Mouse (Mus musculus) heart, embryonic 16.5 days (tissue): ENCODE data around the gene Dctn3. TPM values are rescaled to one million over a fixed set of nuclear protein-coding genes. Genes with fewer than 3 reads are reported as not detected.
"Not testable (repeated sequence)": the region's sequence is repeated elsewhere in the genome, so short reads cannot be mapped to it uniquely, and the experiment has no call there.

Experiments
- ATAC-seq: fragments of 200-750 bp; cut with Nextera tagmentation; replicated peaks from 2 replicates; pipeline ENCODE4 v1.8.0; 2017; ENCODE audit warnings: moderate number of reproducible peaks; ENCODE audit not compliant: insufficient read depth, low FRiP score; ENCODE audit errors: extremely low read depth
- H3K27ac ChIP-seq: fragments of 300-500 bp; sonication (generic); 2 replicates; pipeline ENCODE4 v1.5.1; 2014; ENCODE audit warnings: mild to moderate bottlenecking, low read length, control low read depth, moderate library complexity
- H3K27me3 ChIP-seq: fragments of 300-500 bp; sonication (generic); 2 replicates; pipeline ENCODE4 v1.6.1; 2014; ENCODE audit warnings: low read length, mixed read lengths; ENCODE audit not compliant: control insufficient read depth, insufficient read depth
- H3K36me3 ChIP-seq: fragments of 300-500 bp; sonication (generic); 2 replicates; pipeline ENCODE4 v1.6.1; 2014; ENCODE audit not compliant: control insufficient read depth, insufficient read depth
- H3K4me1 ChIP-seq: fragments of 300-500 bp; sonication (generic); 2 replicates; pipeline ENCODE4 v1.6.1; 2014; ENCODE audit warnings: low read length, mixed read lengths; ENCODE audit not compliant: control insufficient read depth, insufficient read depth
- H3K4me2 ChIP-seq: fragments of 300-500 bp; sonication (generic); 2 replicates; pipeline ENCODE4 v1.6.1; 2014; ENCODE audit warnings: low read depth, mild to moderate bottlenecking, control low read depth, low read length
- H3K4me3 ChIP-seq: fragments of 300-500 bp; sonication (generic); 2 replicates; pipeline ENCODE4 v1.5.1; 2014; ENCODE audit warnings: mild to moderate bottlenecking, control low read depth, low read length
- H3K9ac ChIP-seq: fragments of 300-500 bp; sonication (generic); 2 replicates; pipeline ENCODE4 v1.6.1; 2014; ENCODE audit warnings: low read length, control low read depth
- H3K9me3 ChIP-seq: fragments of 300-500 bp; sonication (generic); replicated peaks from 2 replicates; pipeline ENCODE4 v1.6.1; 2016; ENCODE audit warnings: low read length; ENCODE audit not compliant: control insufficient read depth
- WGBS: fragments of 180-500 bp; shearing (Covaris S2); extraction: QIAGEN DNeasy Blood & Tissue Kit; methylation state at CpG from one replicate; pipeline ENCODE4 v1.1.7; 2014; 5-methylcytosine and 5-hydroxymethylcytosine counted together
- polyA plus RNA-seq: library from polyadenylated mRNA; unstranded; fragments of >200 nt; fragmentation: Nextera tagmentation; extraction: Ambion mirVana; gene quantifications from 2 replicates; pipeline ENCODE4 v1.2.1, GENCODE M21; 2015

The Dctn3 gene
- polyA plus RNA-seq, 1 experiment from 2014 or later, result 141 TPM

- not testable (repeated sequence) for H3K4me1 ChIP-seq, H3K9me3 ChIP-seq, H3K27ac ChIP-seq, H3K36me3 ChIP-seq, H3K4me3 ChIP-seq, H3K27me3 ChIP-seq, H3K4me2 ChIP-seq, H3K9ac ChIP-seq, ATAC-seq
- WGBS, result 9% methylated on average over 12 of the region's 15 CpGs
Observed at GRCm38 (mm10) chr4:41696452-41696851, 26.5 kb downstream of the Dctn3 start.

GRCm38 (mm10) chr4:41695800-41696199, 27.2 kb downstream of the Dctn3 start:
- not testable (repeated sequence) for H3K9ac ChIP-seq, H3K9me3 ChIP-seq
- peak overlapping the region; percentile 23; the same call in 1 of the 2 replicates for H3K4me2 ChIP-seq

GRCm38 (mm10) chr4:41693511-41693910, 29.5 kb downstream of the Dctn3 start:
- not testable (repeated sequence) for H3K9me3 ChIP-seq, H3K4me2 ChIP-seq, H3K4me3 ChIP-seq, H3K9ac ChIP-seq, H3K4me1 ChIP-seq, ATAC-seq, H3K27me3 ChIP-seq, H3K27ac ChIP-seq, H3K36me3 ChIP-seq
- 23% methylated on average over 4 of the region's 4 CpGs for WGBS

More at GRCm38 (mm10) chr4:41695800-41696199, 27.2 kb downstream of the Dctn3 start:
- not testable (repeated sequence) for H3K27me3 ChIP-seq, H3K27ac ChIP-seq, H3K36me3 ChIP-seq, H3K4me1 ChIP-seq, ATAC-seq
- peak overlapping the region; percentile 22; the same call in 1 of the 2 replicates for H3K4me3 ChIP-seq
- 5% methylated on average over 14 of the region's 38 CpGs for WGBS

GRCm38 (mm10) chr4:41690014-41690413, 33.0 kb downstream of the Dctn3 start:
- WGBS, result no CpG with 5 or more reads among the region's 4 CpGs
- H3K4me3 ChIP-seq, H3K27me3 ChIP-seq, H3K4me2 ChIP-seq, ATAC-seq, H3K4me1 ChIP-seq, H3K9ac ChIP-seq, H3K9me3 ChIP-seq, H3K36me3 ChIP-seq, H3K27ac ChIP-seq: not testable (repeated sequence)

GRCm38 (mm10) chr4:41688562-41688961, 34.4 kb downstream of the Dctn3 start:
- not testable (repeated sequence) for H3K27ac ChIP-seq, ATAC-seq
- WGBS, result 47% methylated on average over 1 of the region's 1 CpGs

GRCm38 (mm10) chr4:41685882-41686492, 37.0 kb downstream of the Dctn3 start:
- H3K9ac ChIP-seq, H3K4me2 ChIP-seq, H3K4me3 ChIP-seq, H3K27me3 ChIP-seq, H3K9me3 ChIP-seq, ATAC-seq, H3K4me1 ChIP-seq, H3K27ac ChIP-seq, H3K36me3 ChIP-seq: not testable (repeated sequence)
- 76% methylated on average over 9 of the region's 10 CpGs for WGBS

More at GRCm38 (mm10) chr4:41688562-41688961, 34.4 kb downstream of the Dctn3 start:
- not testable (repeated sequence) for H3K27me3 ChIP-seq, H3K9ac ChIP-seq, H3K4me1 ChIP-seq, H3K9me3 ChIP-seq, H3K4me2 ChIP-seq, H3K4me3 ChIP-seq, H3K36me3 ChIP-seq

- not testable (repeated sequence) for H3K9ac ChIP-seq, H3K4me1 ChIP-seq, ATAC-seq, H3K27me3 ChIP-seq, H3K27ac ChIP-seq, H3K9me3 ChIP-seq, H3K4me2 ChIP-seq, H3K36me3 ChIP-seq, H3K4me3 ChIP-seq
- 1% methylated on average over 14 of the region's 14 CpGs for WGBS
Observed at GRCm38 (mm10) chr4:41684931-41685453, 38.0 kb downstream of the Dctn3 start.

- H3K4me3 ChIP-seq, H3K27ac ChIP-seq: not testable (repeated sequence)
- peak overlapping the region; percentile 23 for H3K4me2 ChIP-seq
Observed at GRCm38 (mm10) chr4:41684131-41684930, 38.6 kb downstream of the Dctn3 start.

GRCm38 (mm10) chr4:41683303-41683702, 39.7 kb downstream of the Dctn3 start:
- not testable (repeated sequence) for ATAC-seq

More at GRCm38 (mm10) chr4:41684131-41684930, 38.6 kb downstream of the Dctn3 start:
- H3K9me3 ChIP-seq, ATAC-seq, H3K36me3 ChIP-seq, H3K4me1 ChIP-seq, H3K9ac ChIP-seq, H3K27me3 ChIP-seq: not testable (repeated sequence)
- WGBS, result 6% methylated on average over 22 of the region's 27 CpGs

More at GRCm38 (mm10) chr4:41683303-41683702, 39.7 kb downstream of the Dctn3 start:
- peak overlapping the region; percentile 44 for H3K4me2 ChIP-seq
- H3K27ac ChIP-seq, H3K27me3 ChIP-seq, H3K9ac ChIP-seq, H3K9me3 ChIP-seq, H3K36me3 ChIP-seq: not testable (repeated sequence)
- H3K4me1 ChIP-seq, result peaks cover 12% of the 10 kb centered on the region
- WGBS, result 0% methylated on average over 1 of the region's 27 CpGs
- peak overlapping the region; percentile 24 for H3K4me3 ChIP-seq
